Mouse (Mus musculus) liver, embryonic 14 days (tissue): ENCODE results near the gene Rpusd1. TPM values are rescaled to one million over a fixed set of nuclear protein-coding genes. Genes with fewer than 3 reads are reported as not detected.

ENCODE experiments used
- polyA plus RNA-seq: library from polyadenylated mRNA; depleted of rRNA; stranded (reverse); fragments of >200 nt; gene quantifications from 2 replicates; pipeline ENCODE4 v1.2.3, GENCODE M21; 2012; rRNA removed

The Rpusd1 gene
- polyA plus RNA-seq: 7.9 and 9.7 TPM in 2 replicates

DNA sequence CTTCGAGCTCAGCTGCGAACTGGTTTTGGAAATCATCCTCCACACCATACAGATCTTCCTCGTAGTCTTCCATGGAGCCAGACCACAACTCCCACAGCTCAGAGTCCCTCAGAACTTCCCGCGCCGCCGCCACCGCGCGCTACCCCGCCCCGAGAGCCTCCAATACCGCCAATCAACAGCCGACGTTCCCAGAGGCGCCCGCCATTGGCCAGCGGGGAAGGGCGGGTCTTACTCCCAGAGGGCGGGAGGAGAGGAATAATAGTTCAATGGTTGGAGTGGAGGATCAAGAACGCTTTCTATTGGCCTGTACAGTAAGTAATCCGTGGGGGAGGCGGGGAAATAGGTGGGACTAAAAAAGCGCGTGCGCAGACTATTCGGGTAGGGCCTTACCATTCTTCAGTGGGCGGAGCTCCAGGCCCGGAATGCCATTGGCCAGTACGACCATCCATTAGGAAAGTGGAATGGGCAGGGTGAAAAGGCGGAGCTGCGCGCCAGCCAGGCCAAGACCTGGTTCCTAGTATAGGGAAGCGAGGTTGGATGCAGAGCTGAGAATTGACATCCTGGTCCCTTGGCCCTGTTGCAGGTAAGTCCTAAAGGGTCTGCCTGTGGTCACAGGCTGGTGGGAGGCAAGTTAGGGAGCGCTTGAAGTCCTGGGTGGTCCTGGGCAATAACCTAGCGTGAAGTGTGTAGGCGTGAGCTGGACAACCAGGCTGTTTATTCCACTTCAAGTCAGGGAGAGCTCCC lies at the start of gene Rpusd1, which contains the start of gene Chtf18:
Gene Rpusd1, plus strand, starts transcription at position 406 of the 744 bp plus-strand sequence.
Gene Chtf18, minus strand, starts transcription at position 155 of the 744 bp plus-strand sequence.

DNA sequence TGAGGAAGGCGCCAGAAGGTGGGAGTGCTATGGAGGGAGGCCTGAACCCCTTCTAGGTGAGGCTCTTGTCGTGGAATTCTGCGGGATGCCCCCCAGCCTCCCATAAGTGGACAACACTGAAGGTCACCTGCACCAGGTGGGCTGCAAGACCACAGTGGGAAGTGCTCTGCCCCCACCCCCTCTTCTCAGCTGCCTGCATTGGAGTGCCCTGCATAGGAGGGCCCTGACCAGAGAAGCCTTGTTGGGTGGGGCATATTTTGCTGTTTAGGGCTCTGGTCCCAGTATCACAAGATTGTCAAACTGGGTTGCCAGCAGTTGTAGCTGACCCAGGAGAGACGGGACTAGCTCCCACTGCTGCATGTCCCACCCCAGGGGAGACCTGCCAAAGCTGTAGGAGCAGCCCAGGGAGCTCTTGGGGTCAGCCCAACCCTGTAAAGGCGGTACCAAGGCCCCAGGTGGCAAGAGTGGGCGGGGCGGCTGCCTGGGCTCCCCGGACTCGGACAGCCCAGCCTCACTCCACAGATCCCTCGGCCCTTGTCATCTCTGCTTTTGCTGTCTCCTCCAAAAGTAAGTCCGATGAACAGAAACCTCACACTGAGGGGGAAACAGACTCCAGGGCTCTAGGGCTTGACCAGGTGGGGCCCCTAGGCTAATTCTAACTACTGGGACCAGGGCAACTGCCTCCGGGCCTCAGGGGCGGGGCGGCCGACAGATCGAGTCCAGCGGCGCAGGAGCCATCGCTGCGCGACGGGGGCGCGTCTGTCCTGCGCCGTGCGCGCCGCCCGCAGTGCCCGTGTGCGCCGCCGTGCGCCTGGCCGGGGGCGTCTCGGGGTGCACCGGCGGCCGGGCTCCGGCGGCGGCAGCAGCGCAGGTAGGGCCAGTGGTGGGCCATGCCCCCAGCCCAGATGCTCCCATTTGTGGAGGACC lies 10.5 kb upstream of the Rpusd1 start, which contains the start of gene Gng13:
Gene Gng13, plus strand, starts transcription at position 461 of the 927 bp plus-strand sequence.

GRCm38 (mm10) chr17:25735745-25736144 lies 8.3 kb downstream of the Rpusd1 start, which contains the start of gene Mslnl:
Gene Mslnl, plus strand, starts transcription at chr17:25736042.

DNA sequence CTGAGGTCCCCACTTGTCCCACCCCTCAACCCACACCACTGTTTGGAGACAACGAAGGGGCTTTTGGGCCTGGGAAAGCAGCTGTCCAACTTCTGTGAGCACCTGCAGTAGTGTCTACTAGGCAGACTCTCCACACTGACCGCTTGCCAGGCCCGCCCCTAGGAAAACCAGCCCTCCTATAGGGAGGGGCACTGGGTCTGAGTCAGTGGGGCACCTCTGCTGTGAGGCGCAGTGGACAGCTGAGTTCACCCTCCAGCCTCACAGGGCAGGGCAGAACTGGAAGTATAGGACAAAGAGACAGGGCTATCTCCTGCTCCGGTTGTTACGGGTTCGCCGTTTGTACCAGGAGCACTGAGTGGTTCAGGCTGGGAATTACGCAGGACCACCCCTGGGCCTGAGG lies 26.8 kb downstream of the Rpusd1 start, which contains the start of gene Msln:
Gene Msln, minus strand, starts transcription at position 138 of the 400 bp plus-strand sequence.

DNA sequence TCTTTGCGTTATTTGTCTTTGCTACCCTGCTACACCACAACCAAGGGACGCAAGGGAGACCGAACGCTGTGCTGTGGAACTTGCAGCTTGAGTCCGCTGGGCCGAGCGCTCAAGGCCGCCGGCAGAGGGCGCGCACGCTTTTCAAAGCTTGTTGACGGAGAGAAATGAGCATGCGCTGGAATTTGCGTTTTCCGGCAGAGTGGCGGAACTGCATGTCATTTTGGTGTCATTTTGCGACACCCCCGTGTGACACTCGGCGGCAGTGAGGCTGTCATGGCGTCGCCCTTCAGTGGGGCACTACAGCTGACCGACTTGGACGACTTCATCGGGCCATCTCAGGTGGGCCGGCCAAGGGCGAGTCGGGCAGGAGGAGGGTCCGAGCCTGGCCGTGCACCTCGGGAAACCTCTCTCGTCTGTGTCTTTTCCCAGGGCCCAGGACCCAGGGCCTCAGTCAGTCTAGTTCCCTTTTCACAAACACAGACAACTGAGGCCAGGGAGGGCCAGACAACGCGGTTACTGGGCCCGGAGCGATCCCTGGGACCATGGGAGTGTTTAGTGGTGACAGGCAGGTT lies 46.2 kb downstream of the Rpusd1 start, which contains the start of gene Narfl:
Gene Narfl, plus strand, starts transcription at position 228 of the 572 bp plus-strand sequence.

Other genes starting within 250 kb of the Rpusd1 start
- gene Sstr5, start 230.4 kb upstream of the Rpusd1 start, polyA plus RNA-seq: not detected in 2 replicates
- gene Sox8, start 157.0 kb upstream of the Rpusd1 start, polyA plus RNA-seq: 0.01 and 0.15 TPM in 2 replicates
- gene Lmf1, start 148.6 kb upstream of the Rpusd1 start, polyA plus RNA-seq: 3.2 and 4.0 TPM in 2 replicates
- gene Gng13, start 10.5 kb upstream of the Rpusd1 start, polyA plus RNA-seq: 0.07 and 0.24 TPM in 2 replicates
- gene Chtf18, start 251 bp upstream of the Rpusd1 start, polyA plus RNA-seq: 17.4 and 17.9 TPM in 2 replicates
- gene Mslnl, start 8.4 kb downstream of the Rpusd1 start, polyA plus RNA-seq: 0.01 TPM in 1 of 2 replicates, not detected in the other
- gene Msln, start 26.7 kb downstream of the Rpusd1 start, polyA plus RNA-seq: 0.67 and 1.3 TPM in 2 replicates
- gene Narfl, start 46.1 kb downstream of the Rpusd1 start, polyA plus RNA-seq: 8.8 and 10.3 TPM in 2 replicates
- gene Haghl, start 58.0 kb downstream of the Rpusd1 start, polyA plus RNA-seq: 6.6 and 6.9 TPM in 2 replicates
- gene Ccdc78, start 58.9 kb downstream of the Rpusd1 start, polyA plus RNA-seq: 0.02 TPM in 2 replicates
- 45.1 and 48.5 TPM in 2 replicates for gene Fam173a, start 65.2 kb downstream of the Rpusd1 start, polyA plus RNA-seq
- 0.27 TPM in 1 of 2 replicates, not detected in the other for gene AC134908.4, start 68.0 kb downstream of the Rpusd1 start, polyA plus RNA-seq
- gene Metrn, start 69.5 kb downstream of the Rpusd1 start, polyA plus RNA-seq: 17.5 and 18.6 TPM in 2 replicates
- gene Fbxl16, start 81.4 kb downstream of the Rpusd1 start, polyA plus RNA-seq: 0.05 and 0.07 TPM in 2 replicates
- 12.5 and 14.2 TPM in 2 replicates for gene Wdr24, start 96.0 kb downstream of the Rpusd1 start, polyA plus RNA-seq
- gene Jmjd8, start 101.2 kb downstream of the Rpusd1 start, polyA plus RNA-seq: 14.5 and 16.3 TPM in 2 replicates
- 80.4 and 87.9 TPM in 2 replicates for gene Stub1, start 105.7 kb downstream of the Rpusd1 start, polyA plus RNA-seq
- gene Rhbdl1, start 109.6 kb downstream of the Rpusd1 start, polyA plus RNA-seq: 1.1 and 1.3 TPM in 2 replicates
- gene Gm20683, start 114.1 kb downstream of the Rpusd1 start, polyA plus RNA-seq: 2.3 and 3.3 TPM in 2 replicates
- gene Rhot2, start 117.2 kb downstream of the Rpusd1 start, polyA plus RNA-seq: 30.0 and 33.7 TPM in 2 replicates
- gene Wdr90, start 133.8 kb downstream of the Rpusd1 start, polyA plus RNA-seq: 15.6 and 18.5 TPM in 2 replicates
- gene Mcrip2, start 141.1 kb downstream of the Rpusd1 start, polyA plus RNA-seq: 18.4 and 20.6 TPM in 2 replicates
- gene Mettl26, start 147.4 kb downstream of the Rpusd1 start, polyA plus RNA-seq: 41.0 and 42.6 TPM in 2 replicates
- 0.49 and 0.51 TPM in 2 replicates for gene Wfikkn1, start 153.2 kb downstream of the Rpusd1 start, polyA plus RNA-seq
- 5.4 and 6.5 TPM in 2 replicates for gene Rab40c, start 192.1 kb downstream of the Rpusd1 start, polyA plus RNA-seq
- gene Pigq, start 217.3 kb downstream of the Rpusd1 start, polyA plus RNA-seq: 226 and 261 TPM in 2 replicates
- gene Nhlrc4, start 217.3 kb downstream of the Rpusd1 start, polyA plus RNA-seq: 7.0 and 10.4 TPM in 2 replicates
- 0.14 and 0.16 TPM in 2 replicates for gene A930017K11Rik, start 224.9 kb downstream of the Rpusd1 start, polyA plus RNA-seq